Mouse (Mus musculus) kidney, embryonic 14.5 days (tissue): ENCODE data around the gene Gpr132. TPM values are rescaled to one million over a fixed set of nuclear protein-coding genes. Genes with fewer than 3 reads are reported as not detected.

Experiments
- ATAC-seq: fragments of 200-750 bp; cut with Nextera tagmentation; 2 replicates; pipeline ENCODE4 v1.8.0; 2017; ENCODE audit warnings: moderate number of reproducible peaks, mild to moderate bottlenecking, moderate TSS enrichment, moderate library complexity; ENCODE audit not compliant: low FRiP score, low TSS enrichment
- H3K27ac ChIP-seq: fragments of 300-500 bp; sonication (generic); 2 replicates; pipeline ENCODE4 v1.5.1; 2014; ENCODE audit warnings: low read depth, mild to moderate bottlenecking, low read length, moderate library complexity, mixed read lengths
- H3K27me3 ChIP-seq: fragments of 300-500 bp; sonication (generic); 2 replicates; pipeline ENCODE4 v1.6.1; 2014; ENCODE audit warnings: mild to moderate bottlenecking, low read length; ENCODE audit not compliant: control insufficient read depth, insufficient read depth
- H3K36me3 ChIP-seq: fragments of 300-500 bp; sonication (generic); 2 replicates; pipeline ENCODE4 v1.6.1; 2014; ENCODE audit warnings: low read length, mixed read lengths; ENCODE audit not compliant: control insufficient read depth, insufficient read depth
- H3K4me1 ChIP-seq: fragments of 300-500 bp; sonication (generic); 2 replicates; pipeline ENCODE4 v1.6.1; 2014; ENCODE audit warnings: low read length, mixed read lengths; ENCODE audit not compliant: control insufficient read depth, insufficient read depth
- H3K4me2 ChIP-seq: fragments of 300-500 bp; sonication (generic); replicated peaks from 2 replicates; pipeline ENCODE4 v1.6.1; 2014; ENCODE audit warnings: low read depth, mild to moderate bottlenecking, low read length
- H3K4me3 ChIP-seq: fragments of 300-500 bp; sonication (generic); 2 replicates; pipeline ENCODE4 v1.5.1; 2014; ENCODE audit warnings: mild to moderate bottlenecking, low read length
- H3K9ac ChIP-seq: fragments of 300-500 bp; sonication (generic); 2 replicates; pipeline ENCODE4 v1.6.1; 2014; ENCODE audit warnings: low read depth, mild to moderate bottlenecking, low read length, moderate library complexity
- H3K9me3 ChIP-seq: fragments of 300-500 bp; sonication (generic); 2 replicates; pipeline ENCODE4 v1.6.1; 2016; ENCODE audit warnings: low read length; ENCODE audit not compliant: control insufficient read depth
- WGBS: fragments of 180-500 bp; shearing (Covaris S2); extraction: QIAGEN DNeasy Blood & Tissue Kit; methylation state at CpG from one replicate; pipeline ENCODE4 v1.1.7; 2014; 5-methylcytosine and 5-hydroxymethylcytosine counted together
- polyA plus RNA-seq: library from polyadenylated mRNA; unstranded; fragments of >200 nt; fragmentation: Nextera tagmentation; extraction: Ambion mirVana; gene quantifications from 2 replicates; pipeline ENCODE4 v1.2.1, GENCODE M21; 2014

Gene Gpr132
- polyA plus RNA-seq, 1 experiment from 2014 or later, result 0.27 TPM

GRCm38 (mm10) chr12:112809641-112810040, 58.4 kb downstream of the Gpr132 start:
- Histone ChIP-seq H3K36me3 (0 out of 2 replicates have a peak, but pooled peaks cover 4% of the 10 kb centered on the region), H3K9ac (peak overlapping the region; percentile 58), H3K4me2 (peak overlapping the region; percentile 96), H3K27ac (no peak overlapping the region), H3K27me3 (no peaks in the 10 kb centered on the region), H3K4me3 (peak overlapping the region; percentile 69), H3K9me3 (no peaks in the 10 kb centered on the region), H3K4me1 (peaks cover 15% of the 10 kb centered on the region)
- no peak for ATAC-seq
- WGBS, result 25% methylated on average over 8 of the region's 8 CpGs

GRCm38 (mm10) chr12:112808587-112809364, 59.3 kb downstream of the Gpr132 start, which contains the start of gene Clba1:
TSS of gene Clba1 (plus strand) at chr12:112808937.
- H3K36me3 ChIP-seq, result no peaks in the 10 kb centered on the region
- H3K4me1 ChIP-seq, result peaks cover 15% of the 10 kb centered on the region
- peak within 1 kb of the TSS; percentile 96 for H3K4me2 ChIP-seq
- no peaks in the 10 kb centered on the region for H3K9me3 ChIP-seq
- ATAC-seq, result peak; percentile 91
- WGBS, result 2% methylated on average over 51 of the region's 64 CpGs
- peak within 1 kb of the TSS; percentile 58 for H3K9ac ChIP-seq
- H3K4me3 ChIP-seq, result peak within 1 kb of the TSS; percentile 69
- H3K27me3 ChIP-seq, result 0 out of 2 replicates have a peak, but pooled peaks cover 4% of the 10 kb centered on the region
- H3K27ac ChIP-seq, result no peak within 1 kb of the TSS

GRCm38 (mm10) chr12:112808212-112808586, 59.8 kb downstream of the Gpr132 start:
- peak overlapping the region; percentile 96 for H3K4me2 ChIP-seq
- H3K27me3 ChIP-seq, result 0 out of 2 replicates have a peak, but pooled peaks cover 4% of the 10 kb centered on the region
- WGBS, result 65% methylated on average over 5 of the region's 5 CpGs
- no peaks in the 10 kb centered on the region for H3K9me3 ChIP-seq
- peak; percentile 24; the same call in 1 of the 2 replicates for ATAC-seq
- peak overlapping the region; percentile 69 for H3K4me3 ChIP-seq
- H3K9ac ChIP-seq, result peak overlapping the region; percentile 58; the same call in 1 of the 2 replicates
- H3K27ac ChIP-seq, result no peak overlapping the region
- peaks cover 15% of the 10 kb centered on the region for H3K4me1 ChIP-seq
- no peaks in the 10 kb centered on the region for H3K36me3 ChIP-seq

- Histone ChIP-seq H3K9ac (no peak overlapping the region), H3K36me3 (no peaks in the 10 kb centered on the region), H3K4me1 (peaks cover 15% of the 10 kb centered on the region), H3K4me2 (no peak overlapping the region), H3K27ac (no peak overlapping the region), H3K9me3 (no peaks in the 10 kb centered on the region), H3K4me3 (no peak overlapping the region), H3K27me3 (0 out of 2 replicates have a peak, but pooled peaks cover 4% of the 10 kb centered on the region)
- ATAC-seq, result no peak
- WGBS, result 83% methylated on average over 4 of the region's 4 CpGs
Measured at GRCm38 (mm10) chr12:112807796-112808195, 60.2 kb downstream of the Gpr132 start.

- Histone ChIP-seq H3K4me1 (peaks cover 23% of the 10 kb centered on the region), H3K9me3 (no peaks in the 10 kb centered on the region), H3K27me3 (peaks cover 14% of the 10 kb centered on the region), H3K9ac (no peak overlapping the region), H3K36me3 (no peaks in the 10 kb centered on the region), H3K27ac (no peak overlapping the region), H3K4me3 (no peak overlapping the region), H3K4me2 (no peak overlapping the region)
- ATAC-seq, result no peak
- 70% methylated on average over 6 of the region's 6 CpGs for WGBS
Measured at GRCm38 (mm10) chr12:112806044-112806443, 62.0 kb downstream of the Gpr132 start.

- 46% methylated on average over 13 of the region's 13 CpGs for WGBS
- H3K36me3 ChIP-seq, result no peaks in the 10 kb centered on the region
- no peak overlapping the region for H3K4me2 ChIP-seq
Measured at GRCm38 (mm10) chr12:112804046-112804445, 64.0 kb downstream of the Gpr132 start.

GRCm38 (mm10) chr12:112802917-112803316, 65.1 kb downstream of the Gpr132 start:
- Histone ChIP-seq H3K9ac (no peak overlapping the region), H3K9me3 (no peaks in the 10 kb centered on the region), H3K27ac (no peak overlapping the region), H3K4me2 (peak overlapping the region; percentile 100), H3K4me1 (0 out of 2 replicates have a peak, but pooled peaks cover 9% of the 10 kb centered on the region), H3K27me3 (peaks cover 19% of the 10 kb centered on the region), H3K36me3 (no peaks in the 10 kb centered on the region), H3K4me3 (no peak overlapping the region)
- 4% methylated on average over 3 of the region's 3 CpGs for WGBS
- ATAC-seq, result no peak

More at GRCm38 (mm10) chr12:112804046-112804445, 64.0 kb downstream of the Gpr132 start:
- Histone ChIP-seq H3K4me1 (0 out of 2 replicates have a peak, but pooled peaks cover 13% of the 10 kb centered on the region), H3K27ac (no peak overlapping the region), H3K9me3 (no peaks in the 10 kb centered on the region), H3K4me3 (no peak overlapping the region), H3K27me3 (peaks cover 19% of the 10 kb centered on the region), H3K9ac (no peak overlapping the region)
- ATAC-seq, result no peak

GRCm38 (mm10) chr12:112801864-112802846, 65.9 kb downstream of the Gpr132 start, which contains the start of gene Ahnak2:
TSS of gene Ahnak2 (minus strand) at chr12:112802657.
- Histone ChIP-seq H3K4me2 (peak within 1 kb of the TSS; percentile 100), H3K27ac (no peak within 1 kb of the TSS), H3K36me3 (no peaks in the 10 kb centered on the region), H3K9ac (peak within 1 kb of the TSS; percentile 63), H3K4me1 (0 out of 2 replicates have a peak, but pooled peaks cover 9% of the 10 kb centered on the region), H3K4me3 (peak within 1 kb of the TSS; percentile 52), H3K27me3 (peaks cover 19% of the 10 kb centered on the region), H3K9me3 (no peaks in the 10 kb centered on the region)
- peak; percentile 80 for ATAC-seq
- 4% methylated on average over 60 of the region's 69 CpGs for WGBS
